Mouse (Mus musculus) macrophage (primary cell): ENCODE measurements around the gene Tmem135. TPM values are rescaled to one million over a fixed set of nuclear protein-coding genes. Genes with fewer than 3 reads are reported as not detected.

Experiments used
- H3K27ac ChIP-seq: fragments of 350-480 bp; formaldehyde crosslinking; 2 replicates; pipeline ENCODE4 v1.9.0; 2021
- H3K36me3 ChIP-seq: fragments of 350-480 bp; formaldehyde crosslinking; 2 replicates; pipeline ENCODE4 v1.9.0; 2021; ENCODE audit errors: inconsistent target
- H3K4me3 ChIP-seq: fragments of 350-480 bp; formaldehyde crosslinking; 2 replicates; pipeline ENCODE4 v1.9.0; 2021; ENCODE audit errors: inconsistent target
- H3K79me2 ChIP-seq: fragments of 350-480 bp; formaldehyde crosslinking; 2 replicates; pipeline ENCODE4 v1.9.0; 2021; ENCODE audit errors: inconsistent target
- WGBS: methylation state at CpG from one replicate; pipeline ENCODE4 v1.1.7; 2026; ENCODE audit warnings: inconsistent platforms; ENCODE audit not compliant: missing documents; 5-methylcytosine and 5-hydroxymethylcytosine counted together
- polyA plus RNA-seq: library from polyadenylated mRNA; stranded (reverse); fragments of 250-400 nt; gene quantifications from 3 replicates; pipeline ENCODE4 v1.2.4, GENCODE M21; 2018; ENCODE audit warnings: inconsistent platforms

The Tmem135 gene
- polyA plus RNA-seq, 1 experiment from 2014 or later, result 30.4 TPM

- Histone ChIP-seq H3K27ac (no peak overlapping the region), H3K79me2 (no peaks in the 10 kb centered on the region), H3K36me3 (peaks cover 13% of the 10 kb centered on the region; the same call in 1 of the 2 replicates), H3K4me3 (no peak overlapping the region)
- WGBS, result 93% methylated on average over 6 of the region's 6 CpGs
Measured at GRCm38 (mm10) chr7:89161610-89162378, 242.2 kb downstream of the Tmem135 start.

GRCm38 (mm10) chr7:89157356-89157755, 246.7 kb downstream of the Tmem135 start:
- Histone ChIP-seq H3K36me3 (peaks cover 35% of the 10 kb centered on the region; the same call in 1 of the 2 replicates), H3K79me2 (no peaks in the 10 kb centered on the region), H3K27ac (no peak overlapping the region), H3K4me3 (no peak overlapping the region)
- WGBS, result 91% methylated on average over 8 of the region's 8 CpGs

- Histone ChIP-seq H3K36me3 (peaks cover 35% of the 10 kb centered on the region; the same call in 1 of the 2 replicates), H3K27ac (no peak overlapping the region), H3K79me2 (no peaks in the 10 kb centered on the region), H3K4me3 (no peak overlapping the region)
- 95% methylated on average over 4 of the region's 4 CpGs for WGBS
Measured at GRCm38 (mm10) chr7:89156629-89157028, 247.4 kb downstream of the Tmem135 start.

- WGBS, result 96% methylated on average over 7 of the region's 7 CpGs
- Histone ChIP-seq H3K36me3 (peaks cover 35% of the 10 kb centered on the region; the same call in 1 of the 2 replicates), H3K79me2 (no peaks in the 10 kb centered on the region), H3K27ac (no peak overlapping the region), H3K4me3 (no peak overlapping the region)
Measured at GRCm38 (mm10) chr7:89155741-89156140, 248.3 kb downstream of the Tmem135 start.

GRCm38 (mm10) chr7:89155223-89155622, 248.8 kb downstream of the Tmem135 start:
- no peak overlapping the region for H3K4me3 ChIP-seq
- no peak overlapping the region for H3K27ac ChIP-seq
- H3K36me3 ChIP-seq, result peaks cover 35% of the 10 kb centered on the region; the same call in 1 of the 2 replicates
- WGBS, result 93% methylated on average over 6 of the region's 6 CpGs
- no peaks in the 10 kb centered on the region for H3K79me2 ChIP-seq

GRCm38 (mm10) chr7:89151345-89151744, 252.7 kb downstream of the Tmem135 start:
- H3K36me3 ChIP-seq, result peaks cover 18% of the 10 kb centered on the region; the same call in 1 of the 2 replicates
- no peak overlapping the region for H3K4me3 ChIP-seq
- no peaks in the 10 kb centered on the region for H3K79me2 ChIP-seq
- no peak overlapping the region for H3K27ac ChIP-seq
- 84% methylated on average over 6 of the region's 6 CpGs for WGBS

- H3K79me2 ChIP-seq, result no peaks in the 10 kb centered on the region
- H3K4me3 ChIP-seq, result no peak overlapping the region
- WGBS, result 82% methylated on average over 5 of the region's 5 CpGs
- no peak overlapping the region for H3K27ac ChIP-seq
- peaks cover 24% of the 10 kb centered on the region for H3K36me3 ChIP-seq
Measured at GRCm38 (mm10) chr7:89140640-89141300, 263.3 kb downstream of the Tmem135 start.

- 76% methylated on average over 5 of the region's 5 CpGs for WGBS
Measured at GRCm38 (mm10) chr7:89134884-89135511, 269.0 kb downstream of the Tmem135 start.

GRCm38 (mm10) chr7:89126063-89126882, 277.7 kb downstream of the Tmem135 start:
- Histone ChIP-seq H3K79me2 (no peaks in the 10 kb centered on the region), H3K27ac (no peak overlapping the region), H3K36me3 (no peaks in the 10 kb centered on the region), H3K4me3 (no peak overlapping the region)
- WGBS, result 54% methylated on average over 7 of the region's 7 CpGs

More at GRCm38 (mm10) chr7:89134884-89135511, 269.0 kb downstream of the Tmem135 start:
- no peak overlapping the region for H3K27ac ChIP-seq
- no peak overlapping the region for H3K4me3 ChIP-seq
- H3K36me3 ChIP-seq, result no peaks in the 10 kb centered on the region
- no peaks in the 10 kb centered on the region for H3K79me2 ChIP-seq

GRCm38 (mm10) chr7:89116261-89116664, 287.8 kb downstream of the Tmem135 start:
- WGBS, result 44% methylated on average over 1 of the region's 1 CpGs
- no peaks in the 10 kb centered on the region for H3K36me3 ChIP-seq
- no peak overlapping the region for H3K4me3 ChIP-seq
- no peak overlapping the region for H3K27ac ChIP-seq
- no peaks in the 10 kb centered on the region for H3K79me2 ChIP-seq

- Histone ChIP-seq H3K79me2 (no peaks in the 10 kb centered on the region), H3K27ac (no peak overlapping the region), H3K4me3 (no peak overlapping the region), H3K36me3 (no peaks in the 10 kb centered on the region)
- WGBS, result 26% methylated on average over 3 of the region's 3 CpGs
Measured at GRCm38 (mm10) chr7:89115633-89116032, 288.4 kb downstream of the Tmem135 start.

- 0% methylated on average over 2 of the region's 2 CpGs for WGBS
Measured at GRCm38 (mm10) chr7:89106421-89106820, 297.6 kb downstream of the Tmem135 start.

GRCm38 (mm10) chr7:89099756-89100155, 304.3 kb downstream of the Tmem135 start:
- Histone ChIP-seq H3K36me3 (no peaks in the 10 kb centered on the region), H3K27ac (no peak overlapping the region), H3K79me2 (no peaks in the 10 kb centered on the region), H3K4me3 (no peak overlapping the region)
- 93% methylated on average over 4 of the region's 4 CpGs for WGBS

More at GRCm38 (mm10) chr7:89106421-89106820, 297.6 kb downstream of the Tmem135 start:
- Histone ChIP-seq H3K79me2 (no peaks in the 10 kb centered on the region), H3K27ac (no peak overlapping the region), H3K4me3 (no peak overlapping the region), H3K36me3 (no peaks in the 10 kb centered on the region)
